Mouse (Mus musculus) stomach, postnatal 0 days (tissue): Measurements from ENCODE around the gene Aqp7. TPM values are rescaled to one million over a fixed set of nuclear protein-coding genes. Genes with fewer than 3 reads are reported as not detected.

Source experiments
- ATAC-seq: fragments of 200-750 bp; cut with Nextera tagmentation; 2 replicates; pipeline ENCODE4 v1.8.0; 2017; ENCODE audit not compliant: low FRiP score, low TSS enrichment
- DNase-seq: peaks from one replicate; pipeline ENCODE4 v3.0.0-alpha.2; 2016; ENCODE audit warnings: low spot score
- H3K27ac ChIP-seq: fragments of 300-500 bp; sonication (generic); replicated peaks from 2 replicates; pipeline ENCODE4 v1.5.1; 2014; ENCODE audit warnings: mild to moderate bottlenecking, control low read depth
- H3K27me3 ChIP-seq: fragments of 300-500 bp; sonication (generic); 2 replicates; pipeline ENCODE4 v1.6.1; 2014; ENCODE audit warnings: low read length; ENCODE audit not compliant: control insufficient read depth, insufficient read depth
- H3K36me3 ChIP-seq: fragments of 300-500 bp; sonication (generic); 2 replicates; pipeline ENCODE4 v1.6.1; 2014; ENCODE audit warnings: low read length, mixed read lengths; ENCODE audit not compliant: control insufficient read depth, insufficient read depth
- H3K4me1 ChIP-seq: fragments of 300-500 bp; sonication (generic); replicated peaks from 2 replicates; pipeline ENCODE4 v1.6.1; 2014; ENCODE audit warnings: antibody characterized with exemption; ENCODE audit not compliant: control insufficient read depth, insufficient read depth
- H3K4me2 ChIP-seq: fragments of 300-500 bp; sonication (generic); replicated peaks from 2 replicates; pipeline ENCODE4 v1.6.1; 2014; ENCODE audit warnings: low read depth, mild to moderate bottlenecking, control low read depth, moderate library complexity
- H3K4me3 ChIP-seq: fragments of 300-500 bp; sonication (generic); 2 replicates; pipeline ENCODE4 v1.5.1; 2014; ENCODE audit warnings: low read depth, low read length, control low read depth
- H3K9ac ChIP-seq: fragments of 300-500 bp; sonication (generic); 2 replicates; pipeline ENCODE4 v1.6.1; 2014; ENCODE audit warnings: mild to moderate bottlenecking, low read length, control low read depth, mixed read lengths
- H3K9me3 ChIP-seq: fragments of 300-500 bp; sonication (generic); 2 replicates; pipeline ENCODE4 v1.6.1; 2016; ENCODE audit warnings: low read length; ENCODE audit not compliant: control insufficient read depth
- CTCF ChIP-seq: IDR thresholded peaks from 2 replicates; pipeline ENCODE4 v1.5.1; 2016; ENCODE audit warnings: antibody characterized with exemption, low read depth, mild to moderate bottlenecking, moderate library complexity
- EP300 ChIP-seq: optimal IDR thresholded peaks from 2 replicates; pipeline ENCODE3; 2016; ENCODE audit warnings: antibody characterized with exemption
- WGBS: fragments of 180-500 bp; shearing (Covaris S2); extraction: QIAGEN DNeasy Blood & Tissue Kit; methylation state at CpG from one replicate; pipeline ENCODE4 v1.1.7; 2014; 5-methylcytosine and 5-hydroxymethylcytosine counted together
- polyA plus RNA-seq: library from polyadenylated mRNA; unstranded; fragments of >200 nt; fragmentation: Nextera tagmentation; extraction: Ambion mirVana; gene quantifications from 2 replicates; pipeline ENCODE4 v1.2.1, GENCODE M21; 2015

Gene Aqp7
- polyA plus RNA-seq, 1 experiment from 2014 or later = 0.39 TPM

GRCm38 (mm10) chr4:41055111-41055510 is 7.2 kb upstream of the Aqp7 start:
- Histone ChIP-seq H3K4me3 (no peak overlapping the region), H3K4me1 (peaks cover 3% of the 10 kb centered on the region; the same call in 1 of the 2 replicates), H3K9ac (no peak overlapping the region), H3K36me3 (no peaks in the 10 kb centered on the region), H3K9me3 (no peaks in the 10 kb centered on the region), H3K27me3 (no peaks in the 10 kb centered on the region), H3K27ac (0 out of 2 replicates have a peak overlapping the region, but pooled peaks have one; percentile 2), H3K4me2 (peak overlapping the region; percentile 5; the same call in 1 of the 2 replicates)
- ATAC-seq (peak; percentile 51; the same call in 1 of the 2 replicates), DNase-seq (peak; percentile 58)
- WGBS = 39% methylated on average over 13 of the region's 13 CpGs
- TF ChIP-seq EP300 = no peak
- no peak for TF ChIP-seq CTCF

- no peak for ATAC-seq
- Histone ChIP-seq H3K4me3 (no peak overlapping the region), H3K9ac (no peak overlapping the region), H3K4me2 (no peak overlapping the region), H3K36me3 (no peaks in the 10 kb centered on the region), H3K4me1 (peaks cover 3% of the 10 kb centered on the region; the same call in 1 of the 2 replicates), H3K9me3 (no peaks in the 10 kb centered on the region), H3K27me3 (no peaks in the 10 kb centered on the region), H3K27ac (no peak overlapping the region)
- DNase-seq = no peak
- TF ChIP-seq CTCF = peak; percentile 39
- no peak for TF ChIP-seq EP300
- WGBS = 81% methylated on average over 7 of the region's 7 CpGs
Observed at GRCm38 (mm10) chr4:41051781-41052180, 3.8 kb upstream of the Aqp7 start.

GRCm38 (mm10) chr4:41050726-41051675 is 3.1 kb upstream of the Aqp7 start:
- Histone ChIP-seq H3K4me1 (peaks cover 3% of the 10 kb centered on the region; the same call in 1 of the 2 replicates), H3K9ac (no peak overlapping the region), H3K27ac (0 out of 2 replicates have a peak overlapping the region, but pooled peaks have one; percentile 40), H3K4me2 (no peak overlapping the region; the same call in 1 of the 2 replicates), H3K27me3 (no peaks in the 10 kb centered on the region), H3K36me3 (no peaks in the 10 kb centered on the region), H3K4me3 (no peak overlapping the region), H3K9me3 (no peaks in the 10 kb centered on the region)
- ATAC-seq = peak; percentile 53; the same call in 1 of the 2 replicates
- DNase-seq = peak; percentile 87
- WGBS = 30% methylated on average over 16 of the region's 16 CpGs
- no peak for TF ChIP-seq EP300
- TF ChIP-seq CTCF = peak; percentile 92

- no peak overlapping the region for H3K27ac ChIP-seq
- 0 out of 2 replicates have a peak, but pooled peaks have one; percentile 45 for ATAC-seq
- H3K4me3 ChIP-seq = no peak overlapping the region
- TF ChIP-seq CTCF = no peak
- no peak for TF ChIP-seq EP300
- no peaks in the 10 kb centered on the region for H3K9me3 ChIP-seq
- no peaks in the 10 kb centered on the region for H3K27me3 ChIP-seq
- WGBS = 45% methylated on average over 2 of the region's 2 CpGs
- H3K9ac ChIP-seq = no peak overlapping the region
- H3K4me2 ChIP-seq = no peak overlapping the region
- DNase-seq = no peak
- no peaks in the 10 kb centered on the region; the same call in 1 of the 2 replicates for H3K4me1 ChIP-seq
- H3K36me3 ChIP-seq = no peaks in the 10 kb centered on the region
Observed at GRCm38 (mm10) chr4:41048926-41049325, 987 bp upstream of the Aqp7 start.

- DNase-seq (no peak), ATAC-seq (no peak)
- H3K4me3 ChIP-seq = no peak overlapping the region
- no peaks in the 10 kb centered on the region for H3K9me3 ChIP-seq
- no peak overlapping the region for H3K4me2 ChIP-seq
- 74% methylated on average over 13 of the region's 13 CpGs for WGBS
- no peak overlapping the region for H3K9ac ChIP-seq
- no peak for TF ChIP-seq EP300
- no peak for TF ChIP-seq CTCF
- H3K4me1 ChIP-seq = no peaks in the 10 kb centered on the region; the same call in 1 of the 2 replicates
- H3K36me3 ChIP-seq = no peaks in the 10 kb centered on the region
- no peak overlapping the region for H3K27ac ChIP-seq
- H3K27me3 ChIP-seq = no peaks in the 10 kb centered on the region
Observed at GRCm38 (mm10) chr4:41046254-41046795, 1.6 kb downstream of the Aqp7 start.

DNA sequence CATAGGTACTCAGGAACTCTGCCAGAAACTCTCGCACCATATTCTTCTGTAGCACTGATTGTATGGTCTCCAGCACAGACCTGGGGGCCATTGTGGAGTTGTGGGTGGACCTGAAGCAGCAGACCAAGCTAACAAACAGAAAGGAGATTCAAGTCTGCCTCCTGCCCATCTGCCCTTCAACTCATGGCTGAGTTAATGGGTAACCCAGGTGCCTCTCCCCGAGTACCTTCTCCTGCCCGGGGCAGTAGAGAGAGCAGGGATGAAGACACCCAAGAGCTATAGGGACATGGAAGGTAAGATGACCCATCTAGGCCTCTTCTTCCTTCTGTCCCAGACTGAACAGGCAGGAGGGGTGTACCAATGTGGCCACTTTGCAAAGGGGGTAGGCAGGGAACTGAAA is 2.7 kb downstream of the Aqp7 start:
- Histone ChIP-seq H3K27me3 (no peaks in the 10 kb centered on the region), H3K4me3 (no peak overlapping the region), H3K9ac (no peak overlapping the region), H3K27ac (no peak overlapping the region), H3K36me3 (no peaks in the 10 kb centered on the region), H3K4me2 (no peak overlapping the region), H3K9me3 (no peaks in the 10 kb centered on the region), H3K4me1 (no peaks in the 10 kb centered on the region)
- TF ChIP-seq EP300 (no peak), CTCF (no peak)
- ATAC-seq (no peak), DNase-seq (no peak)
- WGBS = 67% methylated on average over 3 of the region's 3 CpGs
